Mouse (Mus musculus) forebrain, embryonic 10.5 days (tissue): ENCODE results near the gene Raver1. TPM values are rescaled to one million over a fixed set of nuclear protein-coding genes. Genes with fewer than 3 reads are reported as not detected.

Source experiments
- DNase-seq: peaks from one replicate; pipeline ENCODE4 v3.0.0-alpha.2; 2017; ENCODE audit warnings: low spot score; ENCODE audit errors: extremely low spot score
- H3K27ac ChIP-seq: fragments of 300-500 bp; sonication (generic); 2 replicates; pipeline ENCODE4 v1.5.1; 2016; ENCODE audit warnings: mild to moderate bottlenecking
- H3K27me3 ChIP-seq: fragments of 300-500 bp; sonication (generic); 2 replicates; pipeline ENCODE4 v1.6.1; 2016; ENCODE audit warnings: mild to moderate bottlenecking; ENCODE audit not compliant: poor library complexity, severe bottlenecking
- H3K36me3 ChIP-seq: fragments of 300-500 bp; sonication (generic); replicated peaks from 2 replicates; pipeline ENCODE4 v1.6.1; 2016; ENCODE audit warnings: mild to moderate bottlenecking, moderate library complexity
- H3K4me1 ChIP-seq: fragments of 300-500 bp; sonication (generic); 2 replicates; pipeline ENCODE4 v1.6.1; 2016
- H3K4me3 ChIP-seq: fragments of 300-500 bp; sonication (generic); 2 replicates; pipeline ENCODE4 v1.5.1; 2016; ENCODE audit warnings: mild to moderate bottlenecking, moderate library complexity
- H3K9me3 ChIP-seq: fragments of 300-500 bp; sonication (generic); 2 replicates; pipeline ENCODE4 v1.6.1; 2016; ENCODE audit warnings: mild to moderate bottlenecking, moderate library complexity
- WGBS: fragments of 180-500 bp; shearing (Covaris S2); methylation state at CpG from one replicate; pipeline ENCODE4 v1.1.7; 2016; 5-methylcytosine and 5-hydroxymethylcytosine counted together
- polyA plus RNA-seq: library from polyadenylated mRNA; unstranded; fragments of >200 nt; fragmentation: Nextera tagmentation; extraction: Ambion mirVana; gene quantifications from 2 replicates; pipeline ENCODE4 v1.2.1, GENCODE M21; 2016

The Raver1 gene
- polyA plus RNA-seq, 1 experiment from 2014 or later, result 94.3 TPM

GRCm38 (mm10) chr9:21125502-21126258 is 33.9 kb upstream of the Raver1 start:
- WGBS, result 90% methylated on average over 9 of the region's 9 CpGs
- Histone ChIP-seq H3K27me3 (no peaks in the 10 kb centered on the region), H3K36me3 (peaks cover 14% of the 10 kb centered on the region), H3K4me1 (peaks cover 8% of the 10 kb centered on the region), H3K9me3 (no peaks in the 10 kb centered on the region), H3K27ac (no peak overlapping the region), H3K4me3 (no peak overlapping the region)
- DNase-seq, result no peak

GRCm38 (mm10) chr9:21124837-21125236 is 33.0 kb upstream of the Raver1 start:
- H3K27me3 ChIP-seq, result no peaks in the 10 kb centered on the region
- peaks cover 21% of the 10 kb centered on the region for H3K36me3 ChIP-seq
- H3K4me1 ChIP-seq, result no peaks in the 10 kb centered on the region
- no peak for DNase-seq
- no peaks in the 10 kb centered on the region for H3K9me3 ChIP-seq
- H3K27ac ChIP-seq, result no peak overlapping the region
- no peak overlapping the region for H3K4me3 ChIP-seq
- 87% methylated on average over 5 of the region's 5 CpGs for WGBS

GRCm38 (mm10) chr9:21121483-21121882 is 29.7 kb upstream of the Raver1 start:
- Histone ChIP-seq H3K27ac (no peak overlapping the region), H3K36me3 (peaks cover 16% of the 10 kb centered on the region), H3K4me3 (no peak overlapping the region), H3K27me3 (no peaks in the 10 kb centered on the region), H3K4me1 (no peaks in the 10 kb centered on the region), H3K9me3 (no peaks in the 10 kb centered on the region)
- WGBS, result 93% methylated on average over 16 of the region's 16 CpGs
- no peak for DNase-seq

GRCm38 (mm10) chr9:21117073-21117472 is 25.3 kb upstream of the Raver1 start:
- Histone ChIP-seq H3K4me1 (no peaks in the 10 kb centered on the region), H3K9me3 (no peaks in the 10 kb centered on the region), H3K27me3 (no peaks in the 10 kb centered on the region), H3K36me3 (peaks cover 13% of the 10 kb centered on the region; the same call in 1 of the 2 replicates), H3K27ac (no peak overlapping the region), H3K4me3 (no peak overlapping the region)
- no peak for DNase-seq
- 85% methylated on average over 6 of the region's 6 CpGs for WGBS

- DNase-seq, result no peak
- 91% methylated on average over 8 of the region's 8 CpGs for WGBS
- H3K4me3 ChIP-seq, result no peak overlapping the region
- H3K27me3 ChIP-seq, result no peaks in the 10 kb centered on the region
- no peaks in the 10 kb centered on the region for H3K9me3 ChIP-seq
- H3K4me1 ChIP-seq, result no peaks in the 10 kb centered on the region
- peaks cover 2% of the 10 kb centered on the region; the same call in 1 of the 2 replicates for H3K36me3 ChIP-seq
- H3K27ac ChIP-seq, result no peak overlapping the region
These were observed 23.3 kb upstream of the Raver1 start for GRCm38 (mm10) chr9:21115105-21115504.

- H3K4me3 ChIP-seq, result no peak overlapping the region
- H3K4me1 ChIP-seq, result no peaks in the 10 kb centered on the region
- WGBS, result 92% methylated on average over 7 of the region's 7 CpGs
- no peaks in the 10 kb centered on the region for H3K36me3 ChIP-seq
- no peaks in the 10 kb centered on the region for H3K27me3 ChIP-seq
- no peak overlapping the region for H3K27ac ChIP-seq
- no peak for DNase-seq
- H3K9me3 ChIP-seq, result no peaks in the 10 kb centered on the region
These were observed 22.4 kb upstream of the Raver1 start for GRCm38 (mm10) chr9:21114190-21114589.

- no peaks in the 10 kb centered on the region for H3K4me1 ChIP-seq
- no peak overlapping the region for H3K27ac ChIP-seq
- no peak overlapping the region for H3K4me3 ChIP-seq
- H3K9me3 ChIP-seq, result no peaks in the 10 kb centered on the region
- no peak for DNase-seq
- 93% methylated on average over 6 of the region's 6 CpGs for WGBS
- no peaks in the 10 kb centered on the region for H3K36me3 ChIP-seq
- H3K27me3 ChIP-seq, result no peaks in the 10 kb centered on the region
These were observed 21.9 kb upstream of the Raver1 start for GRCm38 (mm10) chr9:21113751-21114150.

- Histone ChIP-seq H3K4me1 (peaks cover 11% of the 10 kb centered on the region), H3K4me3 (no peak overlapping the region), H3K27me3 (no peaks in the 10 kb centered on the region), H3K27ac (no peak overlapping the region), H3K36me3 (0 out of 2 replicates have a peak, but pooled peaks cover under 1% of the 10 kb centered on the region), H3K9me3 (no peaks in the 10 kb centered on the region)
- WGBS, result 42% methylated on average over 23 of the region's 23 CpGs
- DNase-seq, result no peak
These were observed 15.9 kb upstream of the Raver1 start for GRCm38 (mm10) chr9:21107607-21108237.

GRCm38 (mm10) chr9:21105760-21106564 is 14.2 kb upstream of the Raver1 start:
- Histone ChIP-seq H3K9me3 (no peaks in the 10 kb centered on the region), H3K4me1 (peaks cover 11% of the 10 kb centered on the region), H3K27ac (no peak overlapping the region), H3K4me3 (no peak overlapping the region), H3K27me3 (no peaks in the 10 kb centered on the region), H3K36me3 (peaks cover 7% of the 10 kb centered on the region; the same call in 1 of the 2 replicates)
- no peak for DNase-seq
- 82% methylated on average over 5 of the region's 5 CpGs for WGBS

GRCm38 (mm10) chr9:21104814-21105213 is 13.0 kb upstream of the Raver1 start:
- 87% methylated on average over 6 of the region's 6 CpGs for WGBS
- no peak for DNase-seq
- no peaks in the 10 kb centered on the region for H3K27me3 ChIP-seq
- no peak overlapping the region for H3K4me3 ChIP-seq
- H3K27ac ChIP-seq, result no peak overlapping the region
- no peaks in the 10 kb centered on the region for H3K9me3 ChIP-seq
- H3K36me3 ChIP-seq, result peaks cover 7% of the 10 kb centered on the region; the same call in 1 of the 2 replicates
- H3K4me1 ChIP-seq, result peaks cover 21% of the 10 kb centered on the region

- Histone ChIP-seq H3K4me1 (peaks cover 16% of the 10 kb centered on the region), H3K27me3 (no peaks in the 10 kb centered on the region), H3K9me3 (no peaks in the 10 kb centered on the region), H3K36me3 (peaks cover 7% of the 10 kb centered on the region; the same call in 1 of the 2 replicates), H3K4me3 (no peak overlapping the region), H3K27ac (no peak overlapping the region)
- 91% methylated on average over 2 of the region's 2 CpGs for WGBS
- DNase-seq, result no peak
These were observed 10.3 kb upstream of the Raver1 start for GRCm38 (mm10) chr9:21102076-21102475.

- no peak for DNase-seq
- no peak overlapping the region for H3K4me3 ChIP-seq
- H3K27ac ChIP-seq, result peak overlapping the region; percentile 26; the same call in 1 of the 2 replicates
- peaks cover 7% of the 10 kb centered on the region; the same call in 1 of the 2 replicates for H3K36me3 ChIP-seq
- WGBS, result 50% methylated on average over 15 of the region's 15 CpGs
- H3K4me1 ChIP-seq, result peaks cover 21% of the 10 kb centered on the region
- no peaks in the 10 kb centered on the region for H3K27me3 ChIP-seq
- H3K9me3 ChIP-seq, result no peaks in the 10 kb centered on the region
These were observed 8.8 kb upstream of the Raver1 start for GRCm38 (mm10) chr9:21100447-21101161.
